Mouse (Mus musculus) CD4-positive, CD25-positive, alpha-beta regulatory T cell, adult 4 months (primary cell): ENCODE measurements around the gene Gon7. TPM values are rescaled to one million over a fixed set of nuclear protein-coding genes. Genes with fewer than 3 reads are reported as not detected.

Source experiments
- ATAC-seq: one replicate; pipeline ENCODE4 v1.8.0; 2017
- polyA plus RNA-seq, 2 experiments: library from polyadenylated mRNA; unstranded; fragments of 100-300 nt; shearing (Covaris generic); gene quantifications; one replicate each; pipeline ENCODE4 v1.2.1; 2017

The Gon7 gene
- polyA plus RNA-seq, 2 experiments from 2014 or later: 27.3 to 32.2 TPM

- ATAC-seq: no peak
These were observed 15.5 kb downstream of the Gon7 start for GRCm38 (mm10) chr12:102742056-102742455.

- ATAC-seq: no peak
These were observed 17.3 kb downstream of the Gon7 start for GRCm38 (mm10) chr12:102740285-102740684.

DNA sequence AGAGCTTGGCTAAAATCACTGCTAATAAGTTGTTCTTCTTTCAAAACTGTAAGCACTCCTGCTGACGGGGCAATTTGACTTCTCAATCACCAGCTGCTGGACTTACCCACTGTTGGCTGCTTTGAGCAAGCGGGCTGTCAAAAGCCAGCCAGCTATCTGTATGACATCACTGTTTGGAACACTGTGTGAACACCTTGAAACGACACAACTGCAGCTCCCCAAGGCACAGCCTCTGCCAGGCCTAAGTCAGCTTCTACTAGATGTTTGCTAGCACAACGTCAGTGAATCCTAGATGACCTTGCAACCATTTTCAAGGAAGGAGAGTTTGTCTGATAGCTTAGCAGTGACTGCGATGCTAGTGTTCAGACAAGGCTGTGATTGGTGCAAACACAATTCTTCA lies 18.5 kb downstream of the Gon7 start:
- no peak for ATAC-seq

DNA sequence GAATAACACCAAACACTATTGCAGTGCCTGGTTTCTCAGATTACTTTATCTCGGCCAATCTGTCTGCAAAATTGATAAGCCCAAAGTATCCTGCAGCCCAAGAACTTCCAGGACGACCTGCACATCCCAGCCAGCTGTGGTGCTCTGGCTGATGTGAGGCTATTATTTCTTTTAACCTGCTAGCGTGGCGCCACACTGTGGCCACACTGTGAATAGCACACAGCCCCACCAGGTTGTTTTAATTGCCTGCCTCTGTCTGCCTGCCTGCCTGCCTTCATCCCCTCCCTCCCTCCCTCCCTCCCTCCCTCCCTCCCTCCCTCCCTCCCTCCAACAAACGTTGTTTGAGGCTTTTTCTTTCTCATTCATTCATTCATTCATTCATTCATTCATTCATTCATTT lies 24.2 kb downstream of the Gon7 start:
- peak; percentile 64 for ATAC-seq

DNA sequence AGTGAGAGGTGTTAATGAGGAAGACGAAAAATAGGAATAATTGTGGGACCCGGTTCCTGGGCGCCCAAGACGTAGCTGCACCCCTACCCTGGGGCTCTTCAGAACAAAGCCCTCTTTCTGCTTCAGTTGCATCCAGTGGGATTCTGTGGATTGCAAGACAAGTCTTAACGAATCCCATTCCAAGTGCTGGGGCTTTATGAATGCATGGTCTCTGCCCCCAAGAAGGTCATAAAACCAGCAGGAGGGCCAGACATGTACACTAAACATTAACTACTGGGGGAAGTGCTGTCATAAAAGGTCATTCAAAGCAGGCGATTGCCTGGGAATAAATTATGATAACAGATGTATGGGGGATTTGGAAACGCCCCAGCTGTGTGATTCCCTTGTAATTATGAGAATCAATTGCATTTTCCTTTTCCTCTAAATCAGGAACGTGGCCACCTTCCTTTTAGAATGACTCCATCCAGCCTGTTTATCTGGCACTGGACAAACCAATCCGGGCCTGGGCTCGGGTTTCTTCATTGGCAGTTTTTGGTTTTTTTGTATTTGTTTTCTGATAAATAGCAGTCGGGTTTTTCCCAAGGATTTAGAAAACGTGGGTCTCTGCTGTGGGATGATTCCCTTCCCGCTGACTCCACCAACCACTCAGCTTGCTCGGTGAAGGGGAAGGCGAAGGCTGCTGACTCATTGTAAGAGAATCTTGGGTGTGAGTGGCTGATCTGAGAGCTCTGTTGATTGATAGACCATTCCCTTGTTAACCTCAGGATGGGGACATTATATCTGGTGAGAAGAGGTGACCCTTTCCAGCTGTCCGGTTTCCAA lies 26.6 kb downstream of the Gon7 start:
- no peak for ATAC-seq

DNA sequence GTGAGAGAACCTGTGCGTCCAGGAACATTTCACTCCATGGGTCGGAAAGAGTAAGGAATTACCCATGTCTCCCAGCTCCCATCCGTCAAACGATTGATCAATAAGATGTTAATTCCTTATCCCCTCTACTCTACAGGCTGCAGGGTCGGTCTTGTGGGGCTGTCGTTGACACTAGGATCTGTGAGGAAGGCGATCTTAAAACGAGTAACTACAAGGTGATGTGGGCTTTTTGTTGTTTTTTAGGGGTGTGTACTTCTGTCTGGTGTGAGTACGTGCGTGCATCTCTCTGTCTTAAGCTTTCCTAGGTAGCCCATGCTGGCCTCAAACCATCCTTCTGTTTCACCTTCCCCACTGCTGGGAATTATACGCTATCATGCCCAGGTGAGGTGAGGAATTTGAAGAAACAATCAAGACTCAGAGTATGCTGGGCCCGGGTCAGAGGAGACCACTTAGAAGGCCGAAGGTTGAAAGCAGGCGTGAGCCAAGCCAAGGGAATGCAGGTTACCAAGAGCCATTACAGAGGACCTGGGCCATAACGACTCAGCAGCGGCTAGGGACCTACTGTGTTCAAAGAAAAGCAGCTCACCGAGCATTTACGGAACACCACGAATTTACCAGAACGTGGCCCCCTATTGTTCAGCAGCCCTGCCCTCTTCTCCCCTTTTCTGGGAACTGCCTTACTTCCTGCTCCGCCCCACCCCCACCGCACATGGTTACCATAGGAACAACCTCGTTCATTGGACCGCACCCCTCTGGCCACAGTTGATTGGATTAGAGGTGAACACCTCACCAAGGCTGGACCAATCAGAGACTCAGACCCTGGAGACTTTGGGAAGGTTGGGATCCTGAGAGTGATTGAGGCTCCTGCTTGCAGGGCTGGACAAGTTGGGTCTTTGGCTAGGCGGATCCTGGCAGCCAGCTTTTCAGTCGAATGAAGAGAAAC lies 27.5 kb downstream of the Gon7 start:
- peak; percentile 64 for ATAC-seq

DNA sequence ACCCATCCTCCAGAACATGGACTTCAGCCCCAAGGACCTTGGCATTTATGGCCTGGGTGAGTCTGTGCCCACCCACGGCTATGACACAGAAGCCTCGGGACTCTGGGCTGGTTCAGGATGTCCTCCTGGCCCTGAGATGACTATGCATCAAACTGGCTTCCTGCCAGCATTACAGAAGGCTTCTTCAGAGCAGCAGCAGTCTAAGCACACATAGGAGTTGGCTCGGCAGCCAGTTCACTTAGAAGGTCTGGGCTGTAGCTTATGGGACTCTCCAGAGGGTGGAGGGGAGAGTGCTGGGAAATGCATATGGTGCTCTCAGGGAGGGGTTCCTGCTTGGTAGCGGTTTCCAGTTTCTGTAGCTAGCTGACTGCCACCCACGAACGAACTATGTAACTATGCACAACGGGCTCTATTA lies 31.8 kb downstream of the Gon7 start:
- ATAC-seq: peak; percentile 64

- peak; percentile 60 for ATAC-seq
These were observed 32.5 kb downstream of the Gon7 start for GRCm38 (mm10) chr12:102725146-102725545.

DNA sequence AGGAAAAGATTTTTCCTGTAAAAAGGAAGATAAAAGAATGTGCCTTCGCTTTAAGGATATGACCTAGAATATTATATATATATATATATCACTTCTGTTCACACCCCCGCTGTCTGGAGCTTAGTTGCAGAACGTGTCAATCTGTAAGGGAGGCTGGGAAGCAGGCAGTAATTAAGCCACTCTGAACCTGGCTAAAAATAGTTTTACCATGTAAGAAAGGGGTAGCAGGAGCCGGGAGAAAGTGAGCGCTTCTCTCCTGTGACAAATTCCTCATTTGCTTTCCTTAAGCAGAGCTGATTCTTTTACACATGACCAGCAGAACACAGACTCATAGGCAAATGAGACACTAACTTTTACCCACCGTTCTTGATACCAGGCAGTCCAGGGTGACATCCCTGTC lies 33.7 kb downstream of the Gon7 start:
- ATAC-seq: no peak

DNA sequence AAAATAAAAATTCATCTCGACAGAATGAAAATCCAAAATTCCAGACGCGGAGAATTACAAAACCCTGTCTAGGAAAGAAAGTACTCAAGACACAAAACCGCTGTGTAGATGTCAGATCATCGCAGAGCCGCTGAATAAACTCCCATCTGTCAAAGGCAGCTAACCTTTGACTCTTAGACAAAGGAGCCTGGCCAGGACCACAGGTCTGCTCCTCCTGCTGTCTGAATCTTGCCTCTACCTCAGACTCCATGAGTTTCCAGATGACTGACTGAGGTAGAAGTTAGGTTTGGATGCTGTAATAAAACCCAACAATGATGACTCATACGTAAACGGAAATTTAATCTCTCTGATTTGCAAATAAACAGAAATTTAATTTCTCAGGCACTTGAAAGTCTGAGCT lies 34.6 kb downstream of the Gon7 start:
- no peak for ATAC-seq

- ATAC-seq: no peak
These were observed 35.2 kb downstream of the Gon7 start for GRCm38 (mm10) chr12:102722451-102722850.

DNA sequence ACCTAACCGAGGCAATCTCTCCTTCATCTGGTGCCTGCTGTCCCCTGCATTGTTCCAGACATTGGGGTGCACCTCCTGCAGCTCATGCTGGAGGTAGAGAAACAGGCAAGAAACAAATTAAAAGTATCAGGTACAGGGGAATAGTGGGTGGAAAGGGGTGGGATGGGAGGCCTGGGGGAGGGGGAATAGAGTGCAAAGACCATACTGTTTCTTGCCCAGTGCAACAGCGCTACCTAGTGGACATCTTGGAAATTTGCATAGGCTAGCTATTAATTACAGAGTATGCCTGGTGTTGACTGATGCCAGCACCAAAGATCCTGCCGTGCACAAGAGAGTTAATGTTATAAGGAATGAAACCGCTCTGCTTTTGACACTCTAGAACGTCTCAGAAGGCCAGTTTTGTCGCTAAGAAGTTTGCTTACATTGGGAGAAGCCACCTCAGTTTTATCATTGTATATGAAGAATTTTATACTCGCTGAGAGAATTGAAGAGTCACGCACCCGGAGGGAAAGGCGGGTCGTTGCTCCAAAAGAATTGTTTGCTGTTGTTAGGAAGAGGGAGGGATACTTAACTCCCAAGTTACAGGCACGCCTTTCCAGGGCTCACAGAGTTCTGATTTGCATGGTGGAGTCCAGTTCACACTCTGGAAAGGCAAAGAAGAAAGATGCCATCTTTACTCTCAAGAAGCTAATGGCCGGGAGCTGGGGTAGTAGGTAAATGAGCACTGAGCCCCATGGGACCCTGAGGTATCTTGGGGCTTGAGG lies 37.9 kb downstream of the Gon7 start:
- ATAC-seq: peak; percentile 81

DNA sequence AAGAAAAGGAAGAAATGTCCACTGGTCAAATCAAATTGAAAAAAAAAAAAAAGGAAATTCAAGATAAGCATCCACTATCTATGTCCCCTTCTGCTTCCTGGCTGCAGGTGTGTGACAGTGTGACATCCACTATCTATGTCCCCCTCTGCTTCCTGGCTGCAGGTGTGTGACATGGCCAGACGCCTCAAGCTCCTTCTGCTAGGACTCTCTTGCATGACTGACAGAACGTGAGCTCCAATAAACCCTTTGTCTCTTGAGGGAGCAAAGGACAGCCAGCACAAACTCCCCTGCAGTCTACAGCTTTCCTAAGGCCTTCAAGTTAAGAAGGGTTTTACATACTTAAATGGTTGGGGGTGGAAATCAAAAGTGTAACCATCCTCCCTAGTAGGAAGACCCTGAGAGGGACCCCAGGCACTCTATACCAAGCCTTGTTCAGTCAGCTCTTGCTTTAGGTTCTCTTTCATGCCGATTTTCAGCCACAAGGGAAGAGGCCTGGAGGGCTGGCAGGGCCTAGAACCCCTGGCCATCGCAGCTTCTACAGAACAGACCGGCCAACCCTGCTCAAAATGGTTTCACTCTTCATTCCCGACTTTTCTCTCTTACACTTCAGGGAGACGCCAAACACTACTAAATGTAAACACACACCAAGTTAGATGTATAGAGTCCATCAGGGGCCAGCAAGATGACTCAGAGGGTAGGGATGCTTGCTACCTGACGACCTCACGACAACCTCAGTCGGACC lies 42.8 kb downstream of the Gon7 start:
- ATAC-seq: no peak

GRCm38 (mm10) chr12:102714116-102714515 lies 43.5 kb downstream of the Gon7 start:
- ATAC-seq: no peak

GRCm38 (mm10) chr12:102713153-102713865 lies 44.3 kb downstream of the Gon7 start:
- no peak for ATAC-seq

- ATAC-seq: no peak
These were observed 46.7 kb downstream of the Gon7 start for GRCm38 (mm10) chr12:102710851-102711375.

DNA sequence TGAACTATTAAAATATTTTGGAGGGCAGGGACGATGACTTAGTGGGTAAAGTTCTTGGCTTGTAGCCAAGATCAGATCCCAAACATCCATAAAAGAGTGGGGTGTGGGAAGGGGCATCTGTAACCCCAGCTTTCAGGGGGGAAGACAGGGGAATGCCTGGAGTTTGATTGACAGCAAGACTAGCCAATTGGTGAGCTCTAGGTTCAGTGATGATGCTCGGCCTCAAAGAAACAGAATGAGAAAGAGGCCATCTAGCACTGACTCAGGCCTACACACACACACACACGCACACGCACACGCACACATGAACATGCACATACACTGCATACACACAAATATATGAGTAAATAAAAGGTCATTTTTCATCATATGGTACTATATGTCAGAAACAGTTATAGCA lies 47.7 kb downstream of the Gon7 start:
- no peak for ATAC-seq

- no peak for ATAC-seq
These were observed 49.4 kb downstream of the Gon7 start for GRCm38 (mm10) chr12:102708220-102708619.

DNA sequence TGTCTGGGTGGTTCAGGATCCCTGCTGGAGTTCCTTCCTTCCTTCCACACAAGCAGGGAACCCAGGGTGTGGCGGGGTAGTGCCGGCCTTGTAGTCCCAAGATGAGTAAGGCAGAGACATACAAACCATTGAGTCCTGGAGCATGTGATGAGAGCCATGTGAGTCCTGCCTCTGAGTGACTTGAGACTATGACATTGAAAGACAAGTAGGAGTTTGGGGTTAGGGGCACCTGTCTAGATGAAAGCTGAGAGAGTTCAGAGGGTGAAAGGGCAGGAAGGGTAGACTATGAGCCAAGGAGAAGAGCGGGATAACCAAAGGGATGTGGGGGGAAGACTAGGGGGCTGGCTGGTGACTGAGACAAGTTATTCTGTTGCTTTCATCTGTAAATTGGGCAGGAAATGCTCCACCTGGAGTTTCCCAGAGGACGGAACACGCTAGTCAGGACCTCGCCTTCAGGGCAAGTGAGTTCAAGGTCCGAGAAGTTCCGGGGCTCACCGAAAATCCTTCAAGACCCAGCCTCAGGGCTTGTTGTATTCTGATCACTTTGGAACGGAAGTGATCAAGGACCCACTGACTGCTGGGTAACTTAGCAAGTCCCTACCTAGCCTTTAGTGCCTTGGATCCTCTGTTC lies 50.7 kb downstream of the Gon7 start:
- ATAC-seq: no peak

- ATAC-seq: no peak
These were observed 51.5 kb downstream of the Gon7 start for GRCm38 (mm10) chr12:102705906-102706640.
